Mouse (Mus musculus) Patski (cell line): Measurements from ENCODE around the gene Ppm1b. TPM values are rescaled to one million over a fixed set of nuclear protein-coding genes. Genes with fewer than 3 reads are reported as not detected.
"Not testable (repeated sequence)": the region's sequence is repeated elsewhere in the genome, so short reads cannot be mapped to it uniquely, and the experiment has no call there.

ENCODE experiments used
- ATAC-seq: fragments of 100-300 bp; one replicate; pipeline ENCODE4 v1.8.0; 2021
- CTCF ChIA-PET: fragments of 350-600 bp; sonication (Branson Sonifier 250); formaldehyde crosslinking; loops from one replicate; lab custom pipeline; 2022; ENCODE audit warnings: inconsistent platforms; lab: Charles Lee
- POLR2A ChIA-PET: fragments of 350-600 bp; sonication (Branson Sonifier 250); formaldehyde crosslinking; loops from one replicate; lab custom pipeline; 2022; ENCODE audit warnings: antibody characterized with exemption, inconsistent platforms; lab: Charles Lee
- DNase-seq: peaks from one replicate; pipeline ENCODE4 v3.0.0-alpha.2; 2011; ENCODE audit warnings: low read depth, low spot score
- H3K27me3 ChIP-seq: fragments of 371-371 bp; one replicate; pipeline ENCODE4 v1.5.1; 2021
- CTCF ChIP-seq: fragments of 100-300 bp; IDR thresholded peaks from one replicate; pipeline ENCODE4 v1.5.1; 2021
- in situ Hi-C: fragments of 300-500 bp; cut with MboI; formaldehyde crosslinking; loops from 3 replicates; pipeline ENCODE4 v1.11.1; 2018; ENCODE audit warnings: low pct_unique_long_range_greater_than_20kb, mixed read lengths
- polyA plus RNA-seq: library from polyadenylated mRNA; unstranded; gene quantifications from one replicate; pipeline ENCODE4 v1.2.3, GENCODE M21; 2021

Gene Ppm1b
- 77.0 TPM for polyA plus RNA-seq

DNA sequence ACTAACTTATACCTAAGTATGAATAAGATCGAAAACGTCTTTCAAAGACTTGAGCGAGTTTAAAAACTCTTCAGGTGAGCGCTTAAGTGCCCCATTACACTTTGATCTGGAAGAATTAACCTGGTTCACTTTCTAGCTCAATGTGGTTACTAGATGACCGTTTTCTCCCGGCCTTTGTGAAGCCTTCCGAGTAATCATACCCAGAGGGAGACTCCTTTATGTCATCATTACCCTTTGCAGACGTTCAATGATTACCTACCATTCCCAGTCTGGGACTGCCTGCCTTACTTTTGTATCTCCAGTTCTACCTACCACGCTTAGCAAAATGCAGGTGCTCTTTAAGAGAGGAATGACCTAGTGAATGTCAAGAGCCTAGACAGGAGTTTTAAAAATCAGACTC lies at the start of gene Ppm1b:
TSS of gene Ppm1b (plus strand) at position 301 of the 400 bp plus-strand sequence.
- in situ Hi-C loops, result no loop called here
- CTCF ChIA-PET, result interaction anchor here (0.9 to 1.1 kb wide), 2 partner anchors 11 to 12 kb away, joined by 3 read pairs; no protein-coding TSS in a partner anchor
- DNase-seq, result no peak
- H3K27me3 ChIP-seq, result no peaks in the 10 kb centered on the region
- no peak for TF ChIP-seq CTCF
- POLR2A ChIA-PET, result no interaction called here
- ATAC-seq, result no peak

- CTCF ChIA-PET, result no interaction called here
- H3K27me3 ChIP-seq, result peaks cover 7% of the 10 kb centered on the region
- no peak for TF ChIP-seq CTCF
- DNase-seq (no peak), ATAC-seq (no peak)
- POLR2A ChIA-PET, result no interaction called here
- in situ Hi-C loops, result no loop called here
Measured at GRCm38 (mm10) chr17:84921666-84922376, 34.7 kb upstream of the Ppm1b start.

- no peak for TF ChIP-seq CTCF
- ChIA-PET POLR2A (no interaction called here), CTCF (no interaction called here)
- in situ Hi-C loops, result no loop called here
- ATAC-seq (no peak), DNase-seq (no peak)
- peaks cover 13% of the 10 kb centered on the region for H3K27me3 ChIP-seq
Measured at GRCm38 (mm10) chr17:84924779-84925178, 31.8 kb upstream of the Ppm1b start.

DNA sequence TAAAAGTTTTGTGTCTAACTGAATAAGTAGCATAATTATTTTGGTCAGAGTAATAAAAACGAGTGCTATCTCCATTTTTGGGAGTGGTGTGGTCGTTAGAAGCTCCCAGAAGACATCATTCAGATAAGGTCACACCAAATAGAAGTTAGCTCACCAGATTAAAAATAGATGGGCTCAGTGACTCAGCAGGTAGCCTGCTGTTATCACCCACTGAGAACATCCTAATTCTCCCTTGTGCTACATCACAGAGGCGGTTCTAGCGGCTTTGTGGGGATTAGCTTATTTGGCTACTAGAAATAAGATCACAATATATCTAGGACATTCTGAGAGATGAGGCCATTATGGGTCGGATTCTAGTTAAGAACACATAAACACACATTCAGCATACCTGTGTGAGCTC lies 30.3 kb upstream of the Ppm1b start:
- ATAC-seq (no peak), DNase-seq (no peak)
- POLR2A ChIA-PET, result no interaction called here
- H3K27me3 ChIP-seq, result peaks cover 18% of the 10 kb centered on the region
- CTCF ChIA-PET, result interaction anchor here (1.4 kb wide), 1 partner anchor 23 kb away, joined by 3 read pairs; no protein-coding TSS in a partner anchor
- in situ Hi-C loops, result no loop called here
- TF ChIP-seq CTCF, result no peak

- H3K27me3 ChIP-seq, result peaks cover 18% of the 10 kb centered on the region
- no peak for TF ChIP-seq CTCF
- no peak for DNase-seq
- in situ Hi-C loops, result no loop called here
- ChIA-PET POLR2A (no interaction called here), CTCF (no interaction called here)
- ATAC-seq, result no peak
Measured at GRCm38 (mm10) chr17:84927580-84927979, 29.0 kb upstream of the Ppm1b start.

DNA sequence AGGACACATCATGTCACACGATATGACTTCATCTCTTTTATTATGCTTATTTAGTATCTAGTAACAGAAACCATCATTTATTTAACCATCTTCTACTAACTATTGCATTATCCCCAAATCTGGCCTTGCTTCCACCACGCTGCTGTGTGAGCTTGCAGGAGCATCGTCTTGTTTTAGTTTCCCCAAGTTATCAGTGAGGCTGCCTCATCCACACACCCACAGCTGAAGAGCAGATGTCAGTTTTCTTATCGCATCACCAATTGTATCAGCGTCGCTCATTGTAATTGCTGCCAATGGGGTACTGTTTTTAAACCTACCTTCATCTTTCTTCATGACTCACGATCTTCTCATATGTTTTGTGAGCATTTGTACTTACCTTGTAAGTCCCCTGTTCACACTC lies 23.6 kb upstream of the Ppm1b start:
- DNase-seq, result no peak
- in situ Hi-C loops, result no loop called here
- CTCF ChIA-PET, result no interaction called here
- POLR2A ChIA-PET, result no interaction called here
- no peak for ATAC-seq
- no peak for TF ChIP-seq CTCF
- peaks cover 5% of the 10 kb centered on the region for H3K27me3 ChIP-seq

- no peak for TF ChIP-seq CTCF
- ATAC-seq, result no peak
- ChIA-PET POLR2A (no interaction called here), CTCF (no interaction called here)
- H3K27me3 ChIP-seq, result peaks cover 5% of the 10 kb centered on the region
- no peak for DNase-seq
- in situ Hi-C loops, result no loop called here
Measured at GRCm38 (mm10) chr17:84933968-84934367, 22.6 kb upstream of the Ppm1b start.

- H3K27me3 ChIP-seq, POLR2A ChIA-PET, in situ Hi-C loops, DNase-seq, CTCF ChIA-PET, ATAC-seq: not testable (repeated sequence)
Measured at GRCm38 (mm10) chr17:84935620-84936019, 20.9 kb upstream of the Ppm1b start.

DNA sequence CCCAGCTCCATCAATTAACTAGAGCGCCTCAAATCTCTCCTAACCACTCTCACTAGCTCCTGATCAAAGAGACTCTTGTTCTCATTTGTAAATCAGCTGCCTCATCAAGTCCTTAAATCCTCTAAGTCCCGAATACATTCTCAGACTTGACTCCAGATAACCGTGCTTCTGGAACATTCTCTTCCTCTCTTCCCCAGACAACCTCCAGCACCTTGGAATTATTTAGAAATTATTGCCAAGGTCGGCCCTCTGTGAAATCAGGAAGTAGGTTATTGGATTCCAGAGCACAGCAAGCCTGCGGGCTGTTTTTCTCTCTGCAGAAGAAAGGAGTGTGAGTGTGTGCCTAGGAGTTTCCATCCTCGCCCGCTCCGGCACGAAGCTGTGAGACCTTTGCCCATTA lies 20.2 kb upstream of the Ppm1b start:
- in situ Hi-C loops, result no loop called here
- no peaks in the 10 kb centered on the region for H3K27me3 ChIP-seq
- POLR2A ChIA-PET, result no interaction called here
- no peak for DNase-seq
- ATAC-seq, result no peak
- CTCF ChIA-PET, result no interaction called here
- TF ChIP-seq CTCF, result no peak

GRCm38 (mm10) chr17:84936809-84937208 lies 19.7 kb upstream of the Ppm1b start:
- no peak for ATAC-seq
- CTCF ChIA-PET, result no interaction called here
- POLR2A ChIA-PET, result no interaction called here
- no peak for DNase-seq
- no peak for TF ChIP-seq CTCF
- H3K27me3 ChIP-seq, result no peaks in the 10 kb centered on the region
- in situ Hi-C loops, result no loop called here

GRCm38 (mm10) chr17:84937220-84937619 lies 19.3 kb upstream of the Ppm1b start:
- no peak for ATAC-seq
- no peak for DNase-seq
- no peaks in the 10 kb centered on the region for H3K27me3 ChIP-seq
- in situ Hi-C loops, result no loop called here
- ChIA-PET CTCF (no interaction called here), POLR2A (no interaction called here)
- no peak for TF ChIP-seq CTCF

- ATAC-seq (no peak), DNase-seq (no peak)
- POLR2A ChIA-PET, result no interaction called here
- H3K27me3 ChIP-seq, result no peaks in the 10 kb centered on the region
- CTCF ChIA-PET, result no interaction called here
- TF ChIP-seq CTCF, result peak; percentile 40
- in situ Hi-C loops, result no loop called here
Measured at GRCm38 (mm10) chr17:84938215-84938614, 18.3 kb upstream of the Ppm1b start.
